Mouse (Mus musculus) hindbrain, embryonic 16.5 days (tissue): ENCODE results near the gene Rpe65. TPM values are rescaled to one million over a fixed set of nuclear protein-coding genes. Genes with fewer than 3 reads are reported as not detected.

Experiments
- ATAC-seq: fragments of 200-750 bp; cut with Nextera tagmentation; 2 replicates; pipeline ENCODE4 v1.8.0; 2017; ENCODE audit warnings: moderate TSS enrichment, moderate library complexity
- H3K27ac ChIP-seq: fragments of 300-500 bp; sonication (generic); 2 replicates; pipeline ENCODE4 v1.5.1; 2014; ENCODE audit warnings: low read depth, mild to moderate bottlenecking, control low read depth, low read length, moderate library complexity
- H3K27me3 ChIP-seq: fragments of 300-500 bp; sonication (generic); replicated peaks from 2 replicates; pipeline ENCODE4 v1.6.1; 2014; ENCODE audit warnings: low read length; ENCODE audit not compliant: control insufficient read depth, insufficient read depth
- H3K36me3 ChIP-seq: fragments of 300-500 bp; sonication (generic); 2 replicates; pipeline ENCODE4 v1.6.1; 2014; ENCODE audit warnings: mild to moderate bottlenecking, low read length, moderate library complexity, mixed read lengths; ENCODE audit not compliant: control insufficient read depth, insufficient read depth
- H3K4me1 ChIP-seq: fragments of 300-500 bp; sonication (generic); 2 replicates; pipeline ENCODE4 v1.6.1; 2014; ENCODE audit warnings: low read depth, low read length; ENCODE audit not compliant: control insufficient read depth, insufficient read depth
- H3K4me2 ChIP-seq: fragments of 300-500 bp; sonication (generic); 2 replicates; pipeline ENCODE4 v1.6.1; 2014; ENCODE audit warnings: mild to moderate bottlenecking, low read length, control low read depth, moderate library complexity
- H3K4me3 ChIP-seq: fragments of 300-500 bp; sonication (generic); 2 replicates; pipeline ENCODE4 v1.5.1; 2014; ENCODE audit warnings: mild to moderate bottlenecking, low read length, control low read depth, moderate library complexity
- H3K9ac ChIP-seq: fragments of 300-500 bp; sonication (generic); 2 replicates; pipeline ENCODE4 v1.6.1; 2014; ENCODE audit warnings: low read depth, mild to moderate bottlenecking, control low read depth, low read length, moderate library complexity
- H3K9me3 ChIP-seq: fragments of 300-500 bp; sonication (generic); 2 replicates; pipeline ENCODE4 v1.6.1; 2014; ENCODE audit warnings: mild to moderate bottlenecking, low read length, moderate library complexity; ENCODE audit not compliant: control insufficient read depth
- WGBS: fragments of 180-500 bp; shearing (Covaris S2); extraction: QIAGEN DNeasy Blood & Tissue Kit; methylation state at CpG from one replicate; pipeline ENCODE4 v1.1.7; 2014; 5-methylcytosine and 5-hydroxymethylcytosine counted together
- polyA plus RNA-seq: library from polyadenylated mRNA; unstranded; fragments of >200 nt; fragmentation: Nextera tagmentation; extraction: Ambion mirVana; gene quantifications from 2 replicates; pipeline ENCODE4 v1.2.1, GENCODE M21; 2015

Rpe65 gene
- polyA plus RNA-seq: not detected in 2 replicates

GRCm38 (mm10) chr3:159598875-159599274 lies at the start of gene Rpe65:
Rpe65 (plus strand) TSS chr3:159599175.
- Histone ChIP-seq H3K27ac (no peak within 1 kb of the TSS), H3K9ac (no peak within 1 kb of the TSS), H3K4me3 (no peak within 1 kb of the TSS), H3K36me3 (no peaks in the 10 kb centered on the region), H3K27me3 (no peaks in the 10 kb centered on the region), H3K4me2 (no peak within 1 kb of the TSS), H3K9me3 (no peaks in the 10 kb centered on the region), H3K4me1 (no peaks in the 10 kb centered on the region)
- no peak for ATAC-seq
- 50% methylated on average over 1 of the region's 1 CpGs for WGBS

- H3K27ac ChIP-seq: no peak overlapping the region
- no peaks in the 10 kb centered on the region for H3K36me3 ChIP-seq
- ATAC-seq: no peak
- H3K4me3 ChIP-seq: no peak overlapping the region
- no peaks in the 10 kb centered on the region for H3K9me3 ChIP-seq
- no peaks in the 10 kb centered on the region for H3K27me3 ChIP-seq
- H3K9ac ChIP-seq: no peak overlapping the region
- H3K4me1 ChIP-seq: no peaks in the 10 kb centered on the region
- no peak overlapping the region for H3K4me2 ChIP-seq
These were observed 48.8 kb upstream of the Rpe65 start for GRCm38 (mm10) chr3:159550224-159550623.

GRCm38 (mm10) chr3:159614977-159615376 lies 16.0 kb downstream of the Rpe65 start:
- no peaks in the 10 kb centered on the region for H3K9me3 ChIP-seq
- H3K27ac ChIP-seq: no peak overlapping the region
- H3K4me1 ChIP-seq: no peaks in the 10 kb centered on the region
- H3K9ac ChIP-seq: no peak overlapping the region
- no peak overlapping the region for H3K4me3 ChIP-seq
- no peaks in the 10 kb centered on the region for H3K27me3 ChIP-seq
- H3K36me3 ChIP-seq: no peaks in the 10 kb centered on the region
- 51% methylated on average over 1 of the region's 1 CpGs for WGBS
- no peak for ATAC-seq
- H3K4me2 ChIP-seq: no peak overlapping the region

- 65% methylated on average over 1 of the region's 1 CpGs for WGBS
- Histone ChIP-seq H3K4me3 (no peak overlapping the region), H3K27ac (no peak overlapping the region), H3K4me1 (no peaks in the 10 kb centered on the region), H3K4me2 (no peak overlapping the region), H3K36me3 (no peaks in the 10 kb centered on the region), H3K9me3 (no peaks in the 10 kb centered on the region), H3K27me3 (no peaks in the 10 kb centered on the region), H3K9ac (no peak overlapping the region)
- ATAC-seq: no peak
These were observed 22.1 kb downstream of the Rpe65 start for GRCm38 (mm10) chr3:159621026-159621425.

GRCm38 (mm10) chr3:159624010-159624409 lies 25.0 kb downstream of the Rpe65 start:
- no peak for ATAC-seq
- WGBS: 88% methylated on average over 1 of the region's 1 CpGs

GRCm38 (mm10) chr3:159660741-159661140 lies 61.8 kb downstream of the Rpe65 start:
- no peak overlapping the region for H3K9ac ChIP-seq
- H3K4me1 ChIP-seq: no peaks in the 10 kb centered on the region
- no peaks in the 10 kb centered on the region for H3K9me3 ChIP-seq
- H3K36me3 ChIP-seq: no peaks in the 10 kb centered on the region
- no peak overlapping the region for H3K4me3 ChIP-seq
- ATAC-seq: no peak
- no peaks in the 10 kb centered on the region for H3K27me3 ChIP-seq
- no peak overlapping the region for H3K27ac ChIP-seq
- no peak overlapping the region for H3K4me2 ChIP-seq
- WGBS: 56% methylated on average over 1 of the region's 1 CpGs

More at GRCm38 (mm10) chr3:159624010-159624409, 25.0 kb downstream of the Rpe65 start:
- H3K27me3 ChIP-seq: no peaks in the 10 kb centered on the region
- no peaks in the 10 kb centered on the region for H3K36me3 ChIP-seq
- H3K4me1 ChIP-seq: no peaks in the 10 kb centered on the region
- H3K27ac ChIP-seq: no peak overlapping the region
- no peak overlapping the region for H3K4me2 ChIP-seq
- no peak overlapping the region for H3K4me3 ChIP-seq
- no peak overlapping the region for H3K9ac ChIP-seq
- H3K9me3 ChIP-seq: no peaks in the 10 kb centered on the region

- Histone ChIP-seq H3K4me3 (no peak overlapping the region), H3K36me3 (no peaks in the 10 kb centered on the region), H3K4me2 (no peak overlapping the region), H3K27me3 (no peaks in the 10 kb centered on the region), H3K9ac (no peak overlapping the region), H3K9me3 (no peaks in the 10 kb centered on the region), H3K27ac (no peak overlapping the region), H3K4me1 (no peaks in the 10 kb centered on the region)
- WGBS: 51% methylated on average over 1 of the region's 1 CpGs
- ATAC-seq: no peak
These were observed 64.4 kb downstream of the Rpe65 start for GRCm38 (mm10) chr3:159663333-159663732.

Other genes starting within 250 kb of the Rpe65 start
- 4.2 and 4.9 TPM in 2 replicates for gene Depdc1a, start 103.7 kb upstream of the Rpe65 start, polyA plus RNA-seq
- 67.8 and 83.9 TPM in 2 replicates for gene Wls, start 240.5 kb downstream of the Rpe65 start, polyA plus RNA-seq